Mouse (Mus musculus) olfactory bulb, adult 2 months (tissue): ENCODE measurements around the gene Gm45021.
"Not testable (repeated sequence)": the region's sequence is repeated elsewhere in the genome, so short reads cannot be mapped to it uniquely, and the experiment has no call there.

Experiments
- CTCF ChIP-seq: fragments of 200-500 bp; IDR thresholded peaks from 2 replicates; pipeline ENCODE4 v1.5.1; 2012; ENCODE audit warnings: low read depth, mild to moderate bottlenecking, low read length, moderate library complexity; ENCODE audit not compliant: insufficient read depth
- POLR2A ChIP-seq: fragments of 200-500 bp; IDR thresholded peaks from 2 replicates; pipeline ENCODE4 v1.6.1; 2012; ENCODE audit warnings: mild to moderate bottlenecking, low read depth, low read length, moderate library complexity; ENCODE audit not compliant: insufficient read depth

DNA sequence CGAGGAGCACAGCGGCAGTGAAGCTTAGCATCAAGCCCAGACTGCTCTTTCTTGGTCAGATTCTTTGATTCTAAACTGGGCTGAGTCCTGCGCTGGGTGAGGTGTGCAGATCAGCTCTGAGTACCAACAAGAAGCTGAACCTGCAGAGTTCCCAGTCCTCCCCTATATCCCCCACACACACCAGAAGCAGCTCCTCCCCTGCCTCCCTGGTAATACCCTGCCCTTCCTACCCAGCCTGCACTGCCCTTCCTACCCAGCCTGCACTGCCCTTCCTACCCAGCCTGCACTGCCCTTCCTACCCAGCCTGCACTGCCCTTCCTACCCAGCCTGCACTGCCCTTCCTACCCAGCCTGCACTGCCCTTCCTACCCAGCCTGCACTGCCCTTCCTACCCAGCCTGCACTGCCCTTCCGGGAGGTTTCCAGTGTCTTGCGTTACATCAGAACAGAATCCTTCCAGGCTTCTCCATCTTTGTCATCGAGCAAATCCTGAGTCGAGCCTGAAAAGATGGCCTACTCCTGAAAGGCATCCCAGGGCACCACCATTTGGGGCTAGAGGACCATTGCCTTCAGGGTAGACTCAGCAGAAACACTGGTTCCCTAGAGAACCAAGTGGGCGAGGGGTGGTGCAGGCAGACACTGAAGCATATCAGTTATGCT, 32.9 kb downstream of the Gm45021 start:
- not testable (repeated sequence) for TF ChIP-seq CTCF, POLR2A
